Mouse (Mus musculus) ES-Bruce4 (cell line): ENCODE measurements around the gene Gm26558.

Experiments used
- CTCF ChIP-seq: IDR thresholded peaks from one replicate; pipeline ENCODE4 v1.8.1; 2011; ENCODE audit warnings: low read depth, low read length
- POLR2A ChIP-seq: IDR thresholded peaks from one replicate; pipeline ENCODE4 v1.8.1; 2011; ENCODE audit warnings: low read length; ENCODE audit not compliant: insufficient read depth

DNA sequence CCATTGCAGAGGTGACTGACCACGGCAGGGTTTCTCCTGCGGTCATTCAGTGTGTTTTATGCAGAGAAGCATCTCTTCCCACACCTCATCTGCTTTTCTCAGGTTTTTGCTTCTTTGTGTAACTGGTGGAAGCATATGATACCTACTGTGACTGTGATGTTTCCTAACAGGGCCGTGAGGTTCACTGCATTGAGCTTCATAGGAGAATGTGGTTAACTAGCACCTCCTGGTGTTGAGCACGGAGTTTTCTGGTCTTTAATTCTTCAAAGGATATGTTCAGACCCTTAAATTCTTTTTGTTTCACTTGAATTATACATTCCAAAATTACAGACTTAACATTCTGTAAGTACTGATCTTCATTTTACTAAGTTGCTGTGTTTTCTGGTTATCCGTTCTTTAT lies 1.9 kb upstream of the Gm26558 start:
- TF ChIP-seq CTCF: no peak
- no peak for TF ChIP-seq POLR2A
